14 mouse cellular contexts compared by ENCODE assay signal in genomic region chr16:76407321-76407920, GRCm38 (mm10). TPM values are rescaled to one million over a fixed set of nuclear protein-coding genes. Genes with fewer than 3 reads are reported as not detected.
DNase-seq lines count a peak whose midpoint lies in the region; ATAC-seq and TF ChIP-seq lines count a peak whose summit lies in the region.
"Had no signal": no experiment of that assay in that cellular context is flagged by ENCODE, and none has a peak within 500 bp of the region (broad histone marks: within the 10 kb centered on the region; RNA-seq: fewer than 3 reads in every experiment).

No protein-coding gene starts in this region.

- 53% methylated on average over 13 of the region's 13 CpGs for WGBS in liver, embryonic 12.5 days (ENCODE audit: insufficient replicate concordance)
- WGBS in liver, embryonic 11.5 days: 58% methylated on average over 13 of the region's 13 CpGs
- 46% methylated on average over 13 of the region's 13 CpGs for WGBS in liver, postnatal 0 days (ENCODE audit: insufficient replicate concordance)
- WGBS in midbrain, embryonic 15.5 days: 81% methylated on average over 13 of the region's 13 CpGs

- no peak for TF ChIP-seq CTCF in liver, postnatal 0 days (IDR thresholded peaks at IDR 0.05; ENCODE audit: low read depth)

- no peaks in the 10 kb centered on the region for H3K9me3 ChIP-seq in liver, embryonic 12.5 days (replicated peaks)
- H3K9me3 ChIP-seq in liver, embryonic 11.5 days (ENCODE audit: control insufficient read depth, low read length): no peaks in the 10 kb centered on the region
- no peaks in the 10 kb centered on the region for H3K9me3 ChIP-seq in liver, postnatal 0 days (ENCODE audit: low read length)
- H3K9me3 ChIP-seq in midbrain, embryonic 15.5 days: no peaks in the 10 kb centered on the region
- H3K9me3 ChIP-seq: limb, embryonic 12.5 days; midbrain, embryonic 10.5 days; neural tube, embryonic 12.5 days had no signal

- H3K4me2 ChIP-seq in liver, embryonic 12.5 days: 0 out of 2 replicates have a peak overlapping the region, but pooled peaks have one; percentile 12
- H3K4me2 ChIP-seq in liver, embryonic 11.5 days: no peak overlapping the region; the same call in 1 of the 2 replicates
- H3K4me2 ChIP-seq in liver, postnatal 0 days (ENCODE audit: low read depth, low read length): peak overlapping the region; percentile 33; the same call in 1 of the 2 replicates
- no peak overlapping the region for H3K4me2 ChIP-seq in midbrain, embryonic 15.5 days
- H3K4me2 ChIP-seq: limb, embryonic 12.5 days; neural tube, embryonic 12.5 days had no signal

- no peaks in the 10 kb centered on the region for H3K36me3 ChIP-seq in liver, embryonic 12.5 days
- no peaks in the 10 kb centered on the region for H3K36me3 ChIP-seq in liver, embryonic 11.5 days (ENCODE audit: control insufficient read depth, insufficient read depth, low read length)
- H3K36me3 ChIP-seq in liver, postnatal 0 days (replicated peaks; ENCODE audit: insufficient read depth, low read length): no peaks in the 10 kb centered on the region
- no peaks in the 10 kb centered on the region for H3K36me3 ChIP-seq in midbrain, embryonic 15.5 days (replicated peaks)
- H3K36me3 ChIP-seq: limb, embryonic 12.5 days; midbrain, embryonic 10.5 days; neural tube, embryonic 12.5 days had no signal

- TF ChIP-seq EP300 in liver, postnatal 0 days (IDR thresholded peaks at IDR 0.05; ENCODE audit: low read depth): no peak

- H3K9ac ChIP-seq in liver, embryonic 12.5 days: no peak overlapping the region
- no peak overlapping the region for H3K9ac ChIP-seq in liver, embryonic 11.5 days (ENCODE audit: low read depth, low read length)
- H3K9ac ChIP-seq in liver, postnatal 0 days (replicated peaks): no peak overlapping the region
- H3K9ac ChIP-seq in midbrain, embryonic 15.5 days: no peak overlapping the region
- H3K9ac ChIP-seq: limb, embryonic 12.5 days; neural tube, embryonic 12.5 days had no signal

- peak; percentile 48 for DNase-seq in heart, adult 11 months
- DNase-seq in heart, adult 8-10 months (ENCODE audit: low spot score): no peak
- no peak for DNase-seq in liver, embryonic 11.5 days (ENCODE audit: low spot score)
- DNase-seq in gastrocnemius, postnatal 25 days: peak; percentile 68
- DNase-seq in liver, postnatal 0 days: no peak
- DNase-seq in c-Kit-positive CD71-positive TER-119-positive erythroid progenitor cells, embryonic 14.5 days (ENCODE audit: low spot score): no peak
- DNase-seq: adrenal gland, adult 8-10 months; cerebellum, adult 11 months; right cerebral cortex, postnatal 25 days had no signal

- H3K27me3 ChIP-seq in liver, embryonic 12.5 days (replicated peaks): no peaks in the 10 kb centered on the region
- H3K27me3 ChIP-seq in liver, embryonic 11.5 days (replicated peaks; ENCODE audit: control insufficient read depth, insufficient read depth, low read length): no peaks in the 10 kb centered on the region
- H3K27me3 ChIP-seq in liver, postnatal 0 days (ENCODE audit: insufficient read depth, low read length): no peaks in the 10 kb centered on the region
- H3K27me3 ChIP-seq in midbrain, embryonic 15.5 days (replicated peaks): no peaks in the 10 kb centered on the region
- H3K27me3 ChIP-seq: neural tube, embryonic 12.5 days had no signal

- peaks cover 14% of the 10 kb centered on the region; the same call in 1 of the 2 replicates for H3K4me1 ChIP-seq in liver, embryonic 12.5 days
- no peaks in the 10 kb centered on the region for H3K4me1 ChIP-seq in liver, embryonic 11.5 days (replicated peaks; ENCODE audit: control insufficient read depth, insufficient read depth, low read length)
- no peaks in the 10 kb centered on the region for H3K4me1 ChIP-seq in liver, postnatal 0 days (ENCODE audit: insufficient read depth)
- H3K4me1 ChIP-seq in midbrain, embryonic 15.5 days: no peaks in the 10 kb centered on the region
- H3K4me1 ChIP-seq: midbrain, embryonic 10.5 days; neural tube, embryonic 12.5 days had no signal

- no peak overlapping the region for H3K27ac ChIP-seq in liver, embryonic 12.5 days
- H3K27ac ChIP-seq in liver, embryonic 11.5 days (ENCODE audit: low read depth, low read length): no peak overlapping the region
- H3K27ac ChIP-seq in liver, postnatal 0 days (ENCODE audit: low read depth): no peak overlapping the region
- H3K27ac ChIP-seq in midbrain, embryonic 15.5 days: no peak overlapping the region
- H3K27ac ChIP-seq: limb, embryonic 12.5 days; midbrain, embryonic 10.5 days; neural tube, embryonic 12.5 days had no signal

- no peak for ATAC-seq in liver, embryonic 12.5 days
- no peak; the same call in 1 of the 2 replicates for ATAC-seq in liver, embryonic 11.5 days (replicated peaks; ENCODE audit: low FRiP score)
- no peak for ATAC-seq in liver, postnatal 0 days
- ATAC-seq in midbrain, embryonic 15.5 days (replicated peaks): no peak

- no peak overlapping the region for H3K4me3 ChIP-seq in liver, embryonic 12.5 days
- no peak overlapping the region for H3K4me3 ChIP-seq in liver, embryonic 11.5 days (ENCODE audit: low read depth, low read length)
- no peak overlapping the region for H3K4me3 ChIP-seq in liver, postnatal 0 days (ENCODE audit: low read depth, low read length)
- H3K4me3 ChIP-seq in midbrain, embryonic 15.5 days: no peak overlapping the region
- H3K4me3 ChIP-seq: limb, embryonic 12.5 days; midbrain, embryonic 10.5 days; neural tube, embryonic 12.5 days had no signal

RNA-seq across cellular contexts. Expression of gene Nrip1, which starts 33.8 kb away (rescaled TPM):
- 10 to 100 TPM; 20.7 to 25.8 (median 24.1) TPM for total RNA-seq in heart, adult 8-10 months (2022)
- polyA plus RNA-seq in liver, embryonic 12.5 days (2016; fragmentation: Nextera tagmentation; extraction: Ambion mirVana): 32.0 and 32.1 TPM in 2 replicates
- polyA plus RNA-seq in liver, embryonic 11.5 days (2014; fragmentation: Nextera tagmentation; extraction: Ambion mirVana): 35.0 and 37.3 TPM in 2 replicates
- 10 to 100 TPM; 19.2 to 39.4 TPM for total RNA-seq in gastrocnemius, postnatal 25 days (2021)
- 9.6 and 11.2 TPM in 2 replicates for polyA plus RNA-seq in liver, postnatal 0 days (2015; fragmentation: Nextera tagmentation; extraction: Ambion mirVana)
- polyA plus RNA-seq in midbrain, embryonic 15.5 days (2015; fragmentation: Nextera tagmentation; extraction: Ambion mirVana): 34.8 and 38.3 TPM in 2 replicates

Comparison
In these comparisons a context has a peak if more than half of its experiments do, and no peak if none do; other contexts are left out.
1. DNase-seq: peak in heart, adult 11 months (single experiment) and gastrocnemius, postnatal 25 days (single experiment); none in heart, adult 8-10 months (single experiment), liver, embryonic 11.5 days (single experiment), liver, postnatal 0 days (single experiment) and c-Kit-positive CD71-positive TER-119-positive erythroid progenitor cells, embryonic 14.5 days (single experiment).
2. H3K4me2 ChIP-seq: peak in liver, embryonic 12.5 days (single experiment) and liver, postnatal 0 days (single experiment); none in liver, embryonic 11.5 days (single experiment) and midbrain, embryonic 15.5 days (single experiment).